Mouse (Mus musculus) forebrain, embryonic 15.5 days (tissue): ENCODE measurements around the gene Stx1a. TPM values are rescaled to one million over a fixed set of nuclear protein-coding genes. Genes with fewer than 3 reads are reported as not detected.

Experiments
- ATAC-seq: fragments of 200-750 bp; cut with Nextera tagmentation; replicated peaks from 2 replicates; pipeline ENCODE4 v1.8.0; 2017; ENCODE audit warnings: mild to moderate bottlenecking, moderate TSS enrichment, moderate library complexity
- H3K27ac ChIP-seq: fragments of 300-500 bp; sonication (generic); replicated peaks from 2 replicates; pipeline ENCODE4 v1.5.1; 2015; ENCODE audit warnings: mild to moderate bottlenecking, inconsistent platforms
- H3K27me3 ChIP-seq: fragments of 300-500 bp; sonication (generic); 2 replicates; pipeline ENCODE4 v1.6.1; 2015; ENCODE audit warnings: inconsistent platforms
- H3K36me3 ChIP-seq: fragments of 300-500 bp; sonication (generic); 2 replicates; pipeline ENCODE4 v1.6.1; 2015; ENCODE audit warnings: mild to moderate bottlenecking, inconsistent platforms
- H3K4me1 ChIP-seq: fragments of 300-500 bp; sonication (generic); 2 replicates; pipeline ENCODE4 v1.6.1; 2015; ENCODE audit warnings: inconsistent platforms
- H3K4me2 ChIP-seq: fragments of 300-500 bp; sonication (generic); replicated peaks from 2 replicates; pipeline ENCODE4 v1.6.1; 2015; ENCODE audit warnings: mild to moderate bottlenecking, inconsistent platforms
- H3K4me3 ChIP-seq: fragments of 300-500 bp; sonication (generic); 2 replicates; pipeline ENCODE4 v1.5.1; 2015; ENCODE audit warnings: mild to moderate bottlenecking, inconsistent platforms
- H3K9ac ChIP-seq: fragments of 300-500 bp; sonication (generic); replicated peaks from 2 replicates; pipeline ENCODE4 v1.6.1; 2015; ENCODE audit warnings: mild to moderate bottlenecking, inconsistent platforms
- H3K9me3 ChIP-seq: fragments of 300-500 bp; sonication (generic); 2 replicates; pipeline ENCODE4 v1.6.1; 2016; ENCODE audit warnings: inconsistent platforms
- WGBS: fragments of 180-500 bp; shearing (Covaris S2); methylation state at CpG from one replicate; pipeline ENCODE4 v1.1.7; 2015; ENCODE audit warnings: mixed read lengths; 5-methylcytosine and 5-hydroxymethylcytosine counted together
- polyA plus RNA-seq: library from polyadenylated mRNA; unstranded; fragments of >200 nt; fragmentation: Nextera tagmentation; extraction: Ambion mirVana; gene quantifications from 2 replicates; pipeline ENCODE4 v1.2.1, GENCODE M21; 2015

Gene Stx1a
- 78.6 and 78.9 TPM in 2 replicates for polyA plus RNA-seq

GRCm38 (mm10) chr5:135023344-135024173, at the start of gene Stx1a:
Gene Stx1a, plus strand, starts transcription at chr5:135023482.
- Histone ChIP-seq H3K27me3 (no peaks in the 10 kb centered on the region), H3K9me3 (no peaks in the 10 kb centered on the region), H3K9ac (peak within 1 kb of the TSS; percentile 84), H3K36me3 (no peaks in the 10 kb centered on the region), H3K27ac (0 out of 2 replicates have a peak within 1 kb of the TSS, but pooled peaks have one; percentile 23), H3K4me2 (peak within 1 kb of the TSS; percentile 98), H3K4me3 (peak within 1 kb of the TSS; percentile 85), H3K4me1 (peaks cover 23% of the 10 kb centered on the region)
- under 1% methylated on average over 60 of the region's 61 CpGs for WGBS
- ATAC-seq = peak; percentile 93

DNA sequence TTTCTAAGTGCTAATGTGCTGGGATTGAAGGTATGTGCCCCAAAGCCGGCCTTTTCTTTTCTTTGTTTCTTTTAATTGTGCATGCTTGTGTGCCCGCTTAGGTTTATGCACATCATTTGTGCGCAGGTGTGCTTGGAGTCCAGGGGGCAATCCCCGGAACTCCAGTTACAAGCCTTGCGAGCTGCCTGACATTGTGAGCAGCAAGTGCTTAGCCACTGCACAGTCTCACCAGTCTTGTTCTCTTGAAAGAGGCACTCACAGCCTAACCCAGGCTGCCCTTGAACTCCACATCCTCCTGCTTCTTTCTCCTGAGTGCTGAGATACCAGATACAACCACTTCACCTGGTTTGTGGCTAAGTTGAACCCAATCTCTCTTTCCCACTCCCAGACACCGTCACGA, 49.8 kb upstream of the Stx1a start:
- WGBS = 86% methylated on average over 7 of the region's 7 CpGs
- H3K27ac ChIP-seq = no peak overlapping the region
- no peak overlapping the region for H3K4me3 ChIP-seq
- no peak overlapping the region for H3K9ac ChIP-seq
- no peak for ATAC-seq
- no peaks in the 10 kb centered on the region for H3K9me3 ChIP-seq
- no peaks in the 10 kb centered on the region for H3K27me3 ChIP-seq
- H3K4me1 ChIP-seq = no peaks in the 10 kb centered on the region
- no peak overlapping the region for H3K4me2 ChIP-seq
- H3K36me3 ChIP-seq = no peaks in the 10 kb centered on the region

GRCm38 (mm10) chr5:134974294-134974693, 49.0 kb upstream of the Stx1a start:
- Histone ChIP-seq H3K4me1 (no peaks in the 10 kb centered on the region), H3K4me2 (no peak overlapping the region), H3K9ac (no peak overlapping the region), H3K36me3 (no peaks in the 10 kb centered on the region), H3K27me3 (no peaks in the 10 kb centered on the region), H3K27ac (no peak overlapping the region), H3K9me3 (no peaks in the 10 kb centered on the region), H3K4me3 (no peak overlapping the region)
- ATAC-seq = no peak
- 69% methylated on average over 7 of the region's 7 CpGs for WGBS

- H3K27me3 ChIP-seq = no peaks in the 10 kb centered on the region
- 56% methylated on average over 2 of the region's 2 CpGs for WGBS
- no peaks in the 10 kb centered on the region for H3K4me1 ChIP-seq
- no peaks in the 10 kb centered on the region for H3K36me3 ChIP-seq
- H3K4me2 ChIP-seq = no peak overlapping the region
- no peak overlapping the region for H3K27ac ChIP-seq
- no peaks in the 10 kb centered on the region for H3K9me3 ChIP-seq
- H3K4me3 ChIP-seq = no peak overlapping the region
- H3K9ac ChIP-seq = no peak overlapping the region
- ATAC-seq = no peak
Observed at GRCm38 (mm10) chr5:134974921-134975320, 48.4 kb upstream of the Stx1a start.

DNA sequence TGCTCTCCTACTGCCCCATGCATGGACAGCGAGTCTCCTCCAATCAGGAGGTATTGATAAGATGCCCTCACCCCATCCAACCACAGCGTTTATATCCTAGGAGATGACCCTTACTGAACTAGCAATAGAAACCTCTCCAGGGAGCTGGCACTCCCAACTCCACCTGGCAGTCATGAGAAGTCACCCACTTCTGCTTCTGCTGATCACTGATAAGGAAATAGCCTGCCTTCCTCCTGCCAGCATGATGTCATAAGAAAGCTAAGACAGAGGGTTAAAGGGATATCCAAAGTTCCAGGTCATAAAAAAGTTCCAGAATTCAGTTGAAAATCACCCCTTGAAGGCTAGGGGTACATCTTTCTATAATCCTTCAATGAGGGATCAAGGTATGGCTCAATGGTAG, 47.1 kb upstream of the Stx1a start:
- Histone ChIP-seq H3K4me2 (no peak overlapping the region), H3K4me3 (no peak overlapping the region), H3K27me3 (no peaks in the 10 kb centered on the region), H3K27ac (no peak overlapping the region), H3K4me1 (no peaks in the 10 kb centered on the region), H3K36me3 (no peaks in the 10 kb centered on the region), H3K9ac (no peak overlapping the region), H3K9me3 (no peaks in the 10 kb centered on the region)
- ATAC-seq = no peak
- 87% methylated on average over 2 of the region's 2 CpGs for WGBS

- H3K27ac ChIP-seq = no peak overlapping the region
- no peaks in the 10 kb centered on the region for H3K9me3 ChIP-seq
- H3K36me3 ChIP-seq = no peaks in the 10 kb centered on the region
- no peak for ATAC-seq
- H3K4me2 ChIP-seq = no peak overlapping the region
- no peaks in the 10 kb centered on the region for H3K4me1 ChIP-seq
- H3K9ac ChIP-seq = no peak overlapping the region
- no peaks in the 10 kb centered on the region for H3K27me3 ChIP-seq
- 86% methylated on average over 14 of the region's 14 CpGs for WGBS
- no peak overlapping the region for H3K4me3 ChIP-seq
Observed at GRCm38 (mm10) chr5:134976577-134977250, 46.6 kb upstream of the Stx1a start.

DNA sequence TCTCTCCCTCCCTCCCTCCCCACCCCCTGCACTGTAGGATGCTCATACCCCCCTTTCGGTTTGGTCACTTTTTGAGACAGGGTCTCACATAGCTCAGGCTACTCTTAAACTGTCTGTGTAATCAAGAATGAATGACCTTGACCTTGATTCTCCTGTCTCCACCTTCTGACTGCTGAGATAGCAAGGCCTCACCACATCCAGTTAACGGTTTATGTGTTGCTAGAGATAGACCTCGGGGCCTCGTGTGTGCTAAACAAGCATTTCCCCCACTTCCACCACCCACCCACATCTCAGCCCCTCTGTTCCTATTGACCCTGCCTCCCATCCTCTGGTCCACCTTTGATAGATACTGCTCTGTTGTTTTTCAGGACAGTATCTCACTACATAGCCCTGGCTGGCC, 45.4 kb upstream of the Stx1a start:
- ATAC-seq = no peak
- WGBS = 86% methylated on average over 4 of the region's 4 CpGs
- H3K4me2 ChIP-seq = no peak overlapping the region
- no peaks in the 10 kb centered on the region for H3K4me1 ChIP-seq
- H3K27me3 ChIP-seq = no peaks in the 10 kb centered on the region
- H3K9ac ChIP-seq = no peak overlapping the region
- no peak overlapping the region for H3K27ac ChIP-seq
- no peaks in the 10 kb centered on the region for H3K9me3 ChIP-seq
- no peak overlapping the region for H3K4me3 ChIP-seq
- H3K36me3 ChIP-seq = no peaks in the 10 kb centered on the region

GRCm38 (mm10) chr5:134981149-134981548, 42.1 kb upstream of the Stx1a start:
- H3K4me3 ChIP-seq = no peak overlapping the region
- no peak overlapping the region for H3K27ac ChIP-seq
- no peak for ATAC-seq
- H3K9ac ChIP-seq = no peak overlapping the region
- H3K9me3 ChIP-seq = no peaks in the 10 kb centered on the region
- H3K4me1 ChIP-seq = peaks cover 7% of the 10 kb centered on the region
- peaks cover 18% of the 10 kb centered on the region for H3K27me3 ChIP-seq
- H3K4me2 ChIP-seq = no peak overlapping the region
- no peaks in the 10 kb centered on the region for H3K36me3 ChIP-seq
- WGBS = 70% methylated on average over 10 of the region's 10 CpGs

DNA sequence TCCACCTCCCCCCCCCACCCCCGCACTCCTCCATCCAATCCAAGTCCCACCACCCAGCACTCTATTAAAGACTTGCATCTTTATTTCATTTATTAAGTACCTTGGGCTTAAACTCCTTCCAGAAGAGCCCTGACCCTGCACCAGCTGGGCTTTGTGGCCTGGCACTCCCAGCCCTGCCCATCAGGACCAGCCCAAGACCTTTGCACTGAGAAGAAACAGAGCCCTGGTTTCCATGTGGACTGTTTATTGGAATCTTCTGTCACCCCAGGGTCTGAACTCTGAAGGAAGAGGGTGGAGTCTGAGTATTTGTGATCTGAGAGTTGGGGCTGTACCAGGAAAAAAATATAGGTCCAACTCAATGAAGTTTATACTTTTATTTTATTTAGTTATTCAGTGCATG, 40.2 kb upstream of the Stx1a start:
- Histone ChIP-seq H3K36me3 (no peaks in the 10 kb centered on the region), H3K27me3 (peaks cover 38% of the 10 kb centered on the region), H3K9ac (no peak overlapping the region), H3K9me3 (no peaks in the 10 kb centered on the region), H3K4me3 (no peak overlapping the region), H3K4me1 (peaks cover 15% of the 10 kb centered on the region), H3K27ac (no peak overlapping the region), H3K4me2 (no peak overlapping the region)
- 95% methylated on average over 1 of the region's 1 CpGs for WGBS
- no peak for ATAC-seq

DNA sequence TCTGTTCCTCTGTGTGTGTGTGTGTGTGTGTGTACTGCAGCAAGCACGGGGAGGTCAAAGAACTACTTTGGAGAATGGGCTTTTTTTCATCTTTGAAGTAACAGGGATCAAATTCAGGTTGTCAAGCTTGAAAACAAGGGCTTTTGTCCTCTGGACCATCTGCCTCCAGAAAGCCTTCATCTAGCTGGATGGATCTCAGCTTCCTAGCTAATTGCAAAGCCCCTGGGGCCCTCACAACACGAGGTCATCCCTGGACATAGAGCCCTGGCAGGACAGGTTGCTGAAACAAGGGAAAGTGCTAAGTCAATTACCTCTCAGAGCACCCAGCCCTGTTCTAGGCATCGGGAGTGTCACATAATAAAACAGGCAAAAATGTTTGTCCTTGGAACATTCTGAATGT, 39.5 kb upstream of the Stx1a start:
- H3K4me2 ChIP-seq = no peak overlapping the region
- ATAC-seq = no peak
- no peak overlapping the region for H3K27ac ChIP-seq
- WGBS = 5% methylated on average over 3 of the region's 3 CpGs
- no peaks in the 10 kb centered on the region for H3K9me3 ChIP-seq
- peaks cover 38% of the 10 kb centered on the region for H3K27me3 ChIP-seq
- no peak overlapping the region for H3K4me3 ChIP-seq
- H3K36me3 ChIP-seq = no peaks in the 10 kb centered on the region
- no peak overlapping the region for H3K9ac ChIP-seq
- peaks cover 15% of the 10 kb centered on the region for H3K4me1 ChIP-seq

DNA sequence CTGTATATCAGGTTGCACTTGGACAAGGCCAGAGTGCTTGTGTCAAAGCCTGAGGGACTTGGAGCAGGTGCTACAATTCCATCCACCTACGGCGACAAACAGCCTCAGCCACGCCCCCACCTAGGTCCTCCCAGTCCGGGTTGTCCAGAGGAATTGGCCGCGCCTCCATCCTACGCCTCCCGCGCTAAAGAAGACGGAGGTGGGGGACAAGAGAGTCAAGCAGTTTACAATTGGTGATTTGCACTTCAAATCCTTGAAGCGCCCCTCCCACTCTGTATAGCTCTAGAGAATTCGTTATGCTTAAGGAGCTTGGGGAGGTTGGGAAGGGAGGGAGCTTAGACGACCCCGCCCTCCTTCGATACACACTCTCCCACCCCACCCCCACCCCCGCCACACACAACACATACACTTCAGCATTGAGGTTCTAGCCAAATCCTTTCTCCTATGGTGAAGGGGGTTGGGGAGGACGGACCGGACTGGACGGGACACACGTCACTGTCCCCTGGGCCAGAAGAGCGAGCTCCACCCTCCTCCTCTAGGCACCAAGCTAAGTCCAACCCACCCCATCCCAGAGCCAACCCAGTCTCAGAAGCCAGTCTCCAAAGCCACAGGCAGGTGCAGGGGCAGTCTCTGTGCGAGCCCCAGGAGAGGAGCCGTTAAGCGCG, 37.5 kb upstream of the Stx1a start, which contains the start of gene Cldn3:
Gene Cldn3 (plus strand): TSS at position 582 of the 665 bp plus-strand sequence.
- H3K9ac ChIP-seq = peak within 1 kb of the TSS; percentile 10
- WGBS = under 1% methylated on average over 24 of the region's 25 CpGs
- H3K4me1 ChIP-seq = peaks cover 15% of the 10 kb centered on the region
- peak within 1 kb of the TSS; percentile 44 for H3K4me2 ChIP-seq
- peak within 1 kb of the TSS; percentile 62 for H3K27ac ChIP-seq
- peaks cover 38% of the 10 kb centered on the region for H3K27me3 ChIP-seq
- no peaks in the 10 kb centered on the region for H3K36me3 ChIP-seq
- ATAC-seq = peak; percentile 63
- peak within 1 kb of the TSS; percentile 38 for H3K4me3 ChIP-seq
- H3K9me3 ChIP-seq = no peaks in the 10 kb centered on the region
